Mouse (Mus musculus): ENCODE results near the gene Cacnb4.

Gene Cacnb4

DNA sequence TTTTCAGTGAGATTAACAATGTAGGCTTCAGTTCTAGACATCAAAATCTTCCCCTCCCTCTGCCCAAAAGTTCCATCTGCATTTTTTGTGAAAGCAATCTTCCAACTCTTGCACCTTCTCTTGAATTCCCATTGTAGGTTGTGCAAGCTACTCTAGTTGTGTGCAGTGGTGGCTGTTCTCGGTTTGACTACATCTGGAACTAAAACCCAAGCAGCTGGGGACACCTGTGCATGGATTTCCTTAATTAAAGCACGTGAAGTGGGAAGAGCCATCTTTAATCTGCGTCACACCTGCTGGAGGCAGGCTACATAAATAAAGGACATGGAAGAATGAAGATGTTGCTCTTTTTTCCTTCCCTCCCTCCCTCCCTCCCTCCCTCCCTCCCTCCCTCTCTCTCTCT is 286.7 kb downstream of the Cacnb4 start:
- TF ChIP-seq GATA4 (IDR thresholded peaks at IDR 0.05; ENCODE audit: insufficient replicate concordance, low read length): no peak

DNA sequence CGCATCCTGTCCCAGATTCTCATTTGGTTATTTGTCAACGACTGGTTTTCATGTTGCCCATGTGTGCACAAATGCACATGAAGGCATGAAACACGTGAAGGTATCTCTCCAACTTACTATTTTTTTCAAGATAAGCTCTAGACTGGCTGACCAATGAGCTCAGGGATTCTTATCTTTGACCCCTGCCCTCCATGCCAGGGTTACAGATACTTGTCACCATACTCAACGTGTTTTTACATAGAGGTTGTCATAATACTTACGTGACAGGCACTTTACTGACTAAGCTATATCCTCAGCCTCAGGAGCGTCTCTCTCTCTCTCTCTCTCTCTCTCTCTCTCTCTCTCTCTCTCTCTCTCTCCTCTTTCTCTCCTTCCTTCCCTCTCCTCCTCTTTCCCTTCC is 290.2 kb downstream of the Cacnb4 start:
- TF ChIP-seq GATA4 (IDR thresholded peaks at IDR 0.05; ENCODE audit: insufficient replicate concordance, low read length): no peak; the same call in 1 of the 2 replicates

DNA sequence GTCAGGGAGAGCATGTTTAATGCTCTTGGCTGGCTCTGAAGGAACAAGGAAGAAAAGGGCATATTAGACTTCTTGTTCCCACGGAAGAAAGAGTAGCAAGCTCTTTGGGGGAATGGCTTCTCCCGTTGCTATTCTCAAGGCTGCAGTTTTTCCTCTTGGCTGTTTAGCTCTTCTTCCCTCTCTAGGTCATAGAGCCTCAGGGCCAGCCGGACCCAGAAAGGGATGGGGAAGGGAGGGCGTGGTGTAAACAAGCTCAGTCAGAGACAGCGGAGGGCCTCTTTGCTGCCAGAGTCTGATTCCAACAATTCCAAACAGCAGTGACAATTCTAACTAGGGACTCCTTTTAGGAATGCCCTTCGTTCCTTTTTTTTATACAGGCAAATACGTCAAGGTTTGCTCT is 290.6 kb downstream of the Cacnb4 start:
- TF ChIP-seq GATA4 (IDR thresholded peaks at IDR 0.05; ENCODE audit: insufficient replicate concordance, low read length): no peak

DNA sequence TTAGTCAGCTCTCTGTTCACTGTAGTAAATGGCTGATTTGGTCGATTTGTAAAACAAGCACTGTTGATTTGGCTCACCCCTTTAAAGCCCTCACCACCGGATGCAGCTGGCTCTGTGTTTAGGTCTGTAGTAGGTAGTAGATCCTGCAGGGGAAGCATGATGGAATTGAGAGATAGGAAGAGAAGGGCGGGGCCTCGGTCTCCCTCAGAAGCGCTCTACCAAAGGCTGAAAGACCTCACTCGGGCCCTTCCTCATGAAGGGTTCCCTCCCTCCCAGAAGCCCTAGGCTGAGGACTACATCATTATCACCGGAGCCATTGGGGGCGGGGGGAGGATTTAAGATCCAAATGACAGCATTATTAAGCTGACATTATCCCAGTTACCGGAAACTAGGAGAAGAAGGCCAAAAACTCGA is 297.8 kb downstream of the Cacnb4 start:
- no peak for TF ChIP-seq GATA4 (IDR thresholded peaks at IDR 0.05; ENCODE audit: insufficient replicate concordance, low read length)

DNA sequence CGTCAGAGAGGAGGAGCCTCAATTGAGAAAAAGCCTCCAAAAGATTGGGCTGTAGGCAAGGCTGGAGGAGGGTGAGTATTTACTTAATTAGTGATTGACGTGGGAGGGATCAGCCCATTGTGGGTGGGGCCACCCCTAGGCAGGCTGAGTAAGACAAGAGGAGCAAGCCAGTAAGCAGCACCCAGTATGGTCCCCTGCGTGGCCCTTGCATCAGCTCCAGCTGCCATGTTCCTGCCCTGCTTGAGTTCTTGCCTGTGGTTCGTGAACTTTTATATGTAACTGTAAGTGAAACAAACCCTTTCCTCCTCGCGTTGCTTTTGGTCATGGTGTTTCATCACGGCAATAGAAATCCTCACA is 298.2 kb downstream of the Cacnb4 start, which contains the start of gene Neb:
Gene Neb, minus strand, starts transcription at position 27 of the 357 bp plus-strand sequence.
- no peak for TF ChIP-seq GATA4 (IDR thresholded peaks at IDR 0.05; ENCODE audit: insufficient replicate concordance, low read length)

Data from liver, adult (tissue).